Mouse (Mus musculus) MEL (cell line): ENCODE data around the gene Mia. TPM values are rescaled to one million over a fixed set of nuclear protein-coding genes. Genes with fewer than 3 reads are reported as not detected.

Experiments used
- polyA plus RNA-seq, 2 experiments: library from polyadenylated mRNA; stranded (reverse) in 1 of 2; unstranded in 1 of 2; fragments of >175 nt in 1 of 2; fragments of >200 nt in 1 of 2; gene quantifications; 2 replicates each; pipeline versions ENCODE4 v1.2.1 to v1.2.4; 2012; ENCODE audit warnings: low replicate concordance in 2 of 2, low read depth in 1 of 2; ENCODE audit not compliant: insufficient read length in 2 of 2, insufficient read depth in 1 of 2, missing spikeins in 1 of 2
- total RNA-seq: library from RNA; depleted of rRNA; stranded (reverse); fragments of 300-350 nt; gene quantifications from 2 replicates; pipeline ENCODE4 v1.2.3, GENCODE M21; 2012; rRNA removed

The Mia gene
- total and polyA plus RNA-seq, 3 experiments = 2.1 to 2.8 TPM; not detected in 1

Other genes with a start within 250 kb of the Mia start
- not detected in 2 replicates for gene Cyp2a22, start 241.8 kb downstream of the Mia start, total RNA-seq
- not detected for gene Cyp2a22, start 241.8 kb downstream of the Mia start, polyA plus RNA-seq
- not detected in 2 replicates for gene Cyp2a12, start 152.1 kb downstream of the Mia start, total RNA-seq
- gene Cyp2a12, start 152.1 kb downstream of the Mia start, polyA plus RNA-seq = not detected
- gene Cyp2f2, start 61.2 kb downstream of the Mia start, total RNA-seq = not detected in 2 replicates
- gene Cyp2f2, start 61.2 kb downstream of the Mia start, polyA plus RNA-seq = not detected
- not detected in 2 replicates for gene Cyp2t4, start 27.4 kb downstream of the Mia start, total RNA-seq
- gene Cyp2t4, start 27.4 kb downstream of the Mia start, polyA plus RNA-seq = under 1 TPM in 1 of 2 experiments, not detected in 1; 0.28 TPM
- 61.8 and 69.5 TPM in 2 replicates for gene Egln2, start 14.4 kb downstream of the Mia start, total RNA-seq
- 10 to 100 TPM in 1 of 2 experiments, not detected in 1; 80.1 TPM for gene Egln2, start 14.4 kb downstream of the Mia start, polyA plus RNA-seq
- gene Rab4b, start 2.3 kb downstream of the Mia start, total RNA-seq = 6.7 and 9.7 TPM in 2 replicates
- gene Rab4b, start 2.3 kb downstream of the Mia start, polyA plus RNA-seq = 10 to 100 TPM in 1 of 2 experiments, not detected in 1; 32.6 TPM
- gene Gm21983, start 71 bp downstream of the Mia start, total RNA-seq = not detected in 2 replicates
- under 1 TPM in 1 of 2 experiments, not detected in 1; 0.22 TPM for gene Gm21983, start 71 bp downstream of the Mia start, polyA plus RNA-seq
- gene BC024978, start 14.6 kb upstream of the Mia start, total RNA-seq = 1.6 and 2.1 TPM in 2 replicates
- 1 to 10 TPM in 1 of 2 experiments, not detected in 1; 7.1 TPM for gene BC024978, start 14.6 kb upstream of the Mia start, polyA plus RNA-seq
- gene Snrpa, start 15.1 kb upstream of the Mia start, total RNA-seq = 128 and 139 TPM in 2 replicates
- gene Snrpa, start 15.1 kb upstream of the Mia start, polyA plus RNA-seq = 100 to 1,000 TPM in 1 of 2 experiments, not detected in 1; 310 TPM
- gene Itpkc, start 47.5 kb upstream of the Mia start, total RNA-seq = 5.1 and 6.8 TPM in 2 replicates
- 1 to 10 TPM in 1 of 2 experiments, not detected in 1; 6.3 TPM for gene Itpkc, start 47.5 kb upstream of the Mia start, polyA plus RNA-seq
- gene Coq8b, start 51.9 kb upstream of the Mia start, total RNA-seq = 12.5 and 13.8 TPM in 2 replicates
- gene Coq8b, start 51.9 kb upstream of the Mia start, polyA plus RNA-seq = 10 to 100 TPM in 1 of 2 experiments, not detected in 1; 22.7 TPM
- 2.2 and 3.6 TPM in 2 replicates for gene Numbl, start 77.3 kb upstream of the Mia start, total RNA-seq
- gene Numbl, start 77.3 kb upstream of the Mia start, polyA plus RNA-seq = 10 to 100 TPM in 1 of 2 experiments, not detected in 1; 10.6 TPM
- gene Ltbp4, start 156.5 kb upstream of the Mia start, total RNA-seq = 2.2 and 2.9 TPM in 2 replicates
- gene Ltbp4, start 156.5 kb upstream of the Mia start, polyA plus RNA-seq = 10 to 100 TPM in 1 of 2 experiments, not detected in 1; 14.2 TPM
- gene Shkbp1, start 174.9 kb upstream of the Mia start, total RNA-seq = 24.2 and 25.4 TPM in 2 replicates
- 10 to 100 TPM in 1 of 2 experiments, not detected in 1; 77.0 TPM for gene Shkbp1, start 174.9 kb upstream of the Mia start, polyA plus RNA-seq
- gene Gm20479, start 176.3 kb upstream of the Mia start, total RNA-seq = 0.42 TPM in 1 of 2 replicates, not detected in the other
- gene Gm20479, start 176.3 kb upstream of the Mia start, polyA plus RNA-seq = 1 to 10 TPM in 1 of 2 experiments, not detected in 1; 2.7 TPM